Mouse (Mus musculus) forebrain, postnatal 0 days (tissue): ENCODE results near the gene Cyp1a2. TPM values are rescaled to one million over a fixed set of nuclear protein-coding genes. Genes with fewer than 3 reads are reported as not detected.

ENCODE experiments used
- ATAC-seq: fragments of 200-750 bp; cut with Nextera tagmentation; 2 replicates; pipeline ENCODE4 v1.8.0; 2017; ENCODE audit warnings: mild to moderate bottlenecking, moderate library complexity
- DNase-seq: peaks from one replicate; pipeline ENCODE4 v3.0.0-alpha.2; 2015
- H3K27ac ChIP-seq: fragments of 300-500 bp; sonication (generic); 2 replicates; pipeline ENCODE4 v1.5.1; 2014; ENCODE audit warnings: low read depth, mild to moderate bottlenecking, antibody characterized with exemption, low read length, moderate library complexity, mixed read lengths
- H3K27me3 ChIP-seq: fragments of 300-500 bp; sonication (generic); 2 replicates; pipeline ENCODE4 v1.6.1; 2014; ENCODE audit warnings: mild to moderate bottlenecking, low read length, mixed read lengths; ENCODE audit not compliant: insufficient read depth
- H3K36me3 ChIP-seq: fragments of 300-500 bp; sonication (generic); 2 replicates; pipeline ENCODE4 v1.6.1; 2014; ENCODE audit warnings: mild to moderate bottlenecking, moderate library complexity; ENCODE audit not compliant: insufficient read depth
- H3K4me1 ChIP-seq: fragments of 300-500 bp; sonication (generic); 2 replicates; pipeline ENCODE4 v1.6.1; 2014; ENCODE audit warnings: antibody characterized with exemption; ENCODE audit not compliant: insufficient read depth
- H3K4me2 ChIP-seq: fragments of 300-500 bp; sonication (generic); 2 replicates; pipeline ENCODE4 v1.6.1; 2014; ENCODE audit warnings: low read depth, mild to moderate bottlenecking, moderate library complexity
- H3K4me3 ChIP-seq: fragments of 300-500 bp; sonication (generic); 2 replicates; pipeline ENCODE4 v1.5.1; 2014; ENCODE audit warnings: low read depth, low read length, mixed read lengths
- H3K9ac ChIP-seq: fragments of 300-500 bp; sonication (generic); 2 replicates; pipeline ENCODE4 v1.6.1; 2014; ENCODE audit warnings: mild to moderate bottlenecking
- H3K9me3 ChIP-seq: fragments of 300-500 bp; sonication (generic); 2 replicates; pipeline ENCODE4 v1.6.1; 2016; ENCODE audit warnings: low read length
- CTCF ChIP-seq: sonication (generic); IDR thresholded peaks from 2 replicates; pipeline ENCODE4 v1.5.1; 2016; ENCODE audit warnings: antibody characterized with exemption, control low read depth, low read depth
- WGBS: fragments of 180-500 bp; shearing (Covaris S2); extraction: QIAGEN DNeasy Blood & Tissue Kit; methylation state at CpG from one replicate; pipeline ENCODE4 v1.1.7; 2014; 5-methylcytosine and 5-hydroxymethylcytosine counted together
- polyA plus RNA-seq: library from polyadenylated mRNA; unstranded; fragments of >200 nt; fragmentation: Nextera tagmentation; extraction: Ambion mirVana; gene quantifications from 2 replicates; pipeline ENCODE4 v1.2.1, GENCODE M21; 2015
- total RNA-seq: library from RNA; depleted of rRNA; stranded (reverse); fragments of >200 nt; gene quantifications from 2 replicates; pipeline ENCODE4 v1.2.3, GENCODE M21; 2014; rRNA removed

Gene Cyp1a2
- total and polyA plus RNA-seq, 2 experiments from 2014 or later, result not detected

- Histone ChIP-seq H3K27me3 (no peaks in the 10 kb centered on the region), H3K27ac (no peak overlapping the region), H3K9ac (no peak overlapping the region), H3K4me2 (no peak overlapping the region), H3K9me3 (no peaks in the 10 kb centered on the region), H3K4me1 (peaks cover 28% of the 10 kb centered on the region), H3K4me3 (no peak overlapping the region), H3K36me3 (peaks cover 1% of the 10 kb centered on the region; the same call in 1 of the 2 replicates)
- ATAC-seq (no peak), DNase-seq (no peak)
- 55% methylated on average over 3 of the region's 3 CpGs for WGBS
- TF ChIP-seq CTCF, result no peak
Measured at GRCm38 (mm10) chr9:57637272-57637671, 46.2 kb downstream of the Cyp1a2 start.

DNA sequence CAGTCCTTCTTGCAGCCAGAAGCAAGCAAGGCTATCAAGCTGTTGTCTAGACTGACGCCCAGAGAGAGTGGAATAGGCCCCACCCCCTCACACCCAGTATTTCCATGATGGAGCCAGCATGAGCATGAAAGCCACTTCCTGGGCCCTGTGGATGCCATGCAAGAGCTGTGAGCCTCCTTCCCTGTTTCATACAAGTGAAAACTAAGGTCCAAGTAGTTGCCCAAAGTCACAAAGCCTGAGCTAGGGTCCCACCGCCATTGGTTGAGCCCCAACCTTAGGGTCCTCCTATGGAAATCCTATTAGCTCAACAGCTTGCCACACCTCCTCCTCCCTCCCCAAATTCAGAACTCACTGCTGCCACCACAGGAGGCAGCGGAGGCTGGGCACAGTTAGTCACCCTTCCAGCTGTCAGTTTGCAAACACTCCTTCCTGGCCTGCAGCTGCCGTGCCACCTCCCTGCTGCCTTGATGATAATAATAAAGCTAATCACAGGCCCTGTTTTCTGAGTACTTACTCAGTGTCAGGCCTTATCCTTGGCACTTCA is 50.0 kb downstream of the Cyp1a2 start:
- Histone ChIP-seq H3K4me3 (no peak overlapping the region), H3K9ac (no peak overlapping the region), H3K27ac (no peak overlapping the region), H3K36me3 (peaks cover 39% of the 10 kb centered on the region), H3K27me3 (no peaks in the 10 kb centered on the region), H3K4me1 (peaks cover 4% of the 10 kb centered on the region; the same call in 1 of the 2 replicates), H3K4me2 (no peak overlapping the region), H3K9me3 (no peaks in the 10 kb centered on the region)
- no peak for DNase-seq
- ATAC-seq, result peak; percentile 49
- peak; percentile 40; the same call in 1 of the 2 replicates for TF ChIP-seq CTCF
- WGBS, result 26% methylated on average over 4 of the region's 4 CpGs

GRCm38 (mm10) chr9:57629118-57629874 is 54.2 kb downstream of the Cyp1a2 start:
- no peaks in the 10 kb centered on the region for H3K27me3 ChIP-seq
- H3K9me3 ChIP-seq, result no peaks in the 10 kb centered on the region
- ATAC-seq (peak; percentile 83), DNase-seq (peak; percentile 86)
- no peaks in the 10 kb centered on the region for H3K4me1 ChIP-seq
- no peak overlapping the region for H3K9ac ChIP-seq
- H3K4me2 ChIP-seq, result no peak overlapping the region
- 72% methylated on average over 14 of the region's 14 CpGs for WGBS
- TF ChIP-seq CTCF, result peak; percentile 99
- no peak overlapping the region for H3K4me3 ChIP-seq
- peak overlapping the region; percentile 21; the same call in 1 of the 2 replicates for H3K27ac ChIP-seq
- peaks cover 76% of the 10 kb centered on the region for H3K36me3 ChIP-seq

DNA sequence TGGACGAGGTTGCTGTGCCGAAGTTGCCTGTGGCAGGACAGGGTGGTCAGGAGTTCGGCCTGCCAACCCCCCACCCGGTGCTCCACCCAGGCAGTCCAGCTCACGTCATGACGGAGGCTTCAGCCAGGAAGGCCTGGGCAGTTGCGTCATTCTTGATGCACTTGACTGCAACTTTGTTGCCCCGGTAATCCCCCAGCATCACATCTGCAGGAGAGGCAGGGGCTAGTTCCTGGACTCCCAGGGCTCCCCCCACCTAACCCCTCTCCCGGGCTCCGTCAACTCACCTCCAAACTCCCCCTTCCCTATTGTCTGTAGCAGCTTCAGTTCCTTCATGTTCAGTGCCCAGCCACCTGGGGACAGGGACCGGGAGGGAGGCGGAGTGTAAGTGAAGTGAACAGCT is 54.8 kb downstream of the Cyp1a2 start:
- H3K36me3 ChIP-seq, result peaks cover 76% of the 10 kb centered on the region
- H3K27me3 ChIP-seq, result no peaks in the 10 kb centered on the region
- 90% methylated on average over 12 of the region's 12 CpGs for WGBS
- no peak overlapping the region for H3K4me3 ChIP-seq
- H3K27ac ChIP-seq, result no peak overlapping the region
- H3K9ac ChIP-seq, result no peak overlapping the region
- H3K4me1 ChIP-seq, result no peaks in the 10 kb centered on the region
- no peak for DNase-seq
- H3K4me2 ChIP-seq, result no peak overlapping the region
- no peaks in the 10 kb centered on the region for H3K9me3 ChIP-seq
- TF ChIP-seq CTCF, result no peak
- ATAC-seq, result no peak

GRCm38 (mm10) chr9:57627892-57628291 is 55.6 kb downstream of the Cyp1a2 start:
- H3K4me3 ChIP-seq, result no peak overlapping the region
- no peak overlapping the region for H3K27ac ChIP-seq
- ATAC-seq (no peak), DNase-seq (no peak)
- H3K36me3 ChIP-seq, result peaks cover 76% of the 10 kb centered on the region
- no peaks in the 10 kb centered on the region for H3K4me1 ChIP-seq
- WGBS, result 91% methylated on average over 11 of the region's 11 CpGs
- no peak overlapping the region for H3K9ac ChIP-seq
- H3K27me3 ChIP-seq, result no peaks in the 10 kb centered on the region
- no peaks in the 10 kb centered on the region for H3K9me3 ChIP-seq
- no peak overlapping the region for H3K4me2 ChIP-seq
- no peak for TF ChIP-seq CTCF

- Histone ChIP-seq H3K9me3 (no peaks in the 10 kb centered on the region), H3K4me2 (no peak overlapping the region), H3K27ac (no peak overlapping the region), H3K27me3 (no peaks in the 10 kb centered on the region), H3K9ac (no peak overlapping the region), H3K36me3 (peaks cover 74% of the 10 kb centered on the region), H3K4me3 (no peak overlapping the region), H3K4me1 (no peaks in the 10 kb centered on the region)
- no peak for ATAC-seq
- TF ChIP-seq CTCF, result no peak
- no peak for DNase-seq
- WGBS, result 95% methylated on average over 17 of the region's 17 CpGs
Measured at GRCm38 (mm10) chr9:57627191-57627590, 56.3 kb downstream of the Cyp1a2 start.

Other genes with a start within 250 kb of the Cyp1a2 start
- gene Ppcdc, start 243.6 kb downstream of the Cyp1a2 start, total RNA-seq, result 16.2 and 20.5 TPM in 2 replicates
- gene Ppcdc, start 243.6 kb downstream of the Cyp1a2 start, polyA plus RNA-seq, result 14.9 and 18.3 TPM in 2 replicates
- gene Scamp5, start 215.6 kb downstream of the Cyp1a2 start, total RNA-seq, result 252 and 282 TPM in 2 replicates
- 167 and 175 TPM in 2 replicates for gene Scamp5, start 215.6 kb downstream of the Cyp1a2 start, polyA plus RNA-seq
- 24.7 and 30.2 TPM in 2 replicates for gene Rpp25, start 179.7 kb downstream of the Cyp1a2 start, total RNA-seq
- 40.9 and 46.5 TPM in 2 replicates for gene Rpp25, start 179.7 kb downstream of the Cyp1a2 start, polyA plus RNA-seq
- 236 and 279 TPM in 2 replicates for gene Cox5a, start 162.4 kb downstream of the Cyp1a2 start, total RNA-seq
- gene Cox5a, start 162.4 kb downstream of the Cyp1a2 start, polyA plus RNA-seq, result 1,027 and 1,112 TPM in 2 replicates
- gene Fam219b, start 146.2 kb downstream of the Cyp1a2 start, total RNA-seq, result 25.1 and 29.9 TPM in 2 replicates
- gene Fam219b, start 146.2 kb downstream of the Cyp1a2 start, polyA plus RNA-seq, result 19.8 and 26.8 TPM in 2 replicates
- gene Mpi, start 130.9 kb downstream of the Cyp1a2 start, total RNA-seq, result 46.1 and 47.8 TPM in 2 replicates
- 37.9 and 49.3 TPM in 2 replicates for gene Mpi, start 130.9 kb downstream of the Cyp1a2 start, polyA plus RNA-seq
- gene Scamp2, start 122.8 kb downstream of the Cyp1a2 start, total RNA-seq, result 29.3 and 36.3 TPM in 2 replicates
- 37.3 and 42.8 TPM in 2 replicates for gene Scamp2, start 122.8 kb downstream of the Cyp1a2 start, polyA plus RNA-seq
- gene Ulk3, start 94.3 kb downstream of the Cyp1a2 start, total RNA-seq, result 24.6 and 31.4 TPM in 2 replicates
- 6.0 and 15.6 TPM in 2 replicates for gene Ulk3, start 94.3 kb downstream of the Cyp1a2 start, polyA plus RNA-seq
- gene Cplx3, start 77.4 kb downstream of the Cyp1a2 start, total RNA-seq, result 0.67 and 1.8 TPM in 2 replicates
- 1.2 and 2.6 TPM in 2 replicates for gene Cplx3, start 77.4 kb downstream of the Cyp1a2 start, polyA plus RNA-seq
- gene Lman1l, start 62.9 kb downstream of the Cyp1a2 start, total RNA-seq, result not detected in 2 replicates
- not detected in 2 replicates for gene Lman1l, start 62.9 kb downstream of the Cyp1a2 start, polyA plus RNA-seq
- 105 and 135 TPM in 2 replicates for gene Csk, start 30.1 kb downstream of the Cyp1a2 start, total RNA-seq
- gene Csk, start 30.1 kb downstream of the Cyp1a2 start, polyA plus RNA-seq, result 37.0 and 46.3 TPM in 2 replicates
- 0.38 and 0.67 TPM in 2 replicates for gene Cyp1a1, start 4.2 kb upstream of the Cyp1a2 start, total RNA-seq
- 0.30 and 0.42 TPM in 2 replicates for gene Cyp1a1, start 4.2 kb upstream of the Cyp1a2 start, polyA plus RNA-seq
- gene Edc3, start 24.8 kb upstream of the Cyp1a2 start, total RNA-seq, result 7.2 and 10.2 TPM in 2 replicates
- gene Edc3, start 24.8 kb upstream of the Cyp1a2 start, polyA plus RNA-seq, result 23.5 and 27.8 TPM in 2 replicates
- gene Clk3, start 82.2 kb upstream of the Cyp1a2 start, total RNA-seq, result 79.7 and 105 TPM in 2 replicates
- 55.4 and 61.7 TPM in 2 replicates for gene Clk3, start 82.2 kb upstream of the Cyp1a2 start, polyA plus RNA-seq
- gene Arid3b, start 153.1 kb upstream of the Cyp1a2 start, total RNA-seq, result 4.7 and 5.5 TPM in 2 replicates
- gene Arid3b, start 153.1 kb upstream of the Cyp1a2 start, polyA plus RNA-seq, result 3.1 and 3.8 TPM in 2 replicates
- 81.7 and 92.6 TPM in 2 replicates for gene Ubl7, start 227.3 kb upstream of the Cyp1a2 start, total RNA-seq
- gene Ubl7, start 227.3 kb upstream of the Cyp1a2 start, polyA plus RNA-seq, result 152 and 155 TPM in 2 replicates